Mouse (Mus musculus) gastrocnemius, adult 2 months (tissue): ENCODE data around the gene Prss32. TPM values are rescaled to one million over a fixed set of nuclear protein-coding genes. Genes with fewer than 3 reads are reported as not detected.
"Not testable (repeated sequence)": the region's sequence is repeated elsewhere in the genome, so short reads cannot be mapped to it uniquely, and the experiment has no call there.

ENCODE experiments used
- DNase-seq: peaks from one replicate; pipeline ENCODE4 v3.0.0; 2022
- H3K27ac ChIP-seq: fragments of 200-600 bp; 2 replicates; pipeline ENCODE4 v1.8.1; 2022; ENCODE audit warnings: mild to moderate bottlenecking
- H3K4me3 ChIP-seq: fragments of 200-600 bp; 2 replicates; pipeline ENCODE4 v1.8.1; 2022; ENCODE audit warnings: mild to moderate bottlenecking, moderate library complexity
- CTCF ChIP-seq: fragments of 200-600 bp; IDR thresholded peaks from 2 replicates; pipeline ENCODE4 v1.8.1; 2022; ENCODE audit warnings: antibody characterized with exemption, mild to moderate bottlenecking, moderate library complexity
- intact Hi-C: fragments of 180-260 bp; cut with DNase I; formaldehyde crosslinking; loops from one replicate; pipeline ENCODE4 v1.15.1; 2025
- microRNA-seq: library from miRNA; unstranded; fragments of <30 nt; microRNA quantifications from one replicate; pipeline ENCODE4 v1.2.0, GENCODE M21; 2021
- total RNA-seq, 2 experiments: library from RNA; stranded (reverse); gene quantifications; 2 replicates each; pipeline ENCODE4 v1.2.3; 2021

Prss32 gene
- total RNA-seq, 2 experiments from 2014 or later: not detected

- DNase-seq: peak; percentile 65
- intact Hi-C loops: loop anchor here (2.0 kb wide), 1 partner anchor 110 kb away; no protein-coding TSS in a partner anchor
- TF ChIP-seq CTCF: peak; percentile 88
- Histone ChIP-seq H3K4me3 (no peak overlapping the region), H3K27ac (no peak overlapping the region)
Measured at GRCm38 (mm10) chr17:23850853-23851749, 7.4 kb downstream of the Prss32 start.

DNA sequence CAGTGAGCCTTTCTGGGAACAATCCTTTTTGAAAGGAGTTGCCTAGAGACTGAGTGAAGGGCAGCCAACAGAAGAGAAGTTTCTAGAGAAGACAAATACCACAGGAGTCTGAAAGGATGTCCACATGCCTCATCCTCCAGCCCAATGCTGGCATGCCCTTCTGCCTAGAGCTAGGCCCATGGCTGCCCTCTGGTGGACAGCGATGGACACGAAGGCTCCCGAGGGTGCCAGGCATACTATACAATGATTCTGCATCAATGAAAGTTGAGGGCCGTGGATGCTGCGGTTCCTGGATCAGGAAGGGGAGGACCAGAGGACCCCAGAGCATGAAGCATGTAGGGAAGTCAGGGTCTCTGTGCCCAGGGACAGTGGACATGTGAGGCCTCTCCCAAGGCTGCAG, 9.6 kb downstream of the Prss32 start:
- Histone ChIP-seq H3K27ac (no peak overlapping the region), H3K4me3 (no peak overlapping the region)
- DNase-seq: peak; percentile 62
- peak; percentile 57 for TF ChIP-seq CTCF
- intact Hi-C loops: no loop called here

DNA sequence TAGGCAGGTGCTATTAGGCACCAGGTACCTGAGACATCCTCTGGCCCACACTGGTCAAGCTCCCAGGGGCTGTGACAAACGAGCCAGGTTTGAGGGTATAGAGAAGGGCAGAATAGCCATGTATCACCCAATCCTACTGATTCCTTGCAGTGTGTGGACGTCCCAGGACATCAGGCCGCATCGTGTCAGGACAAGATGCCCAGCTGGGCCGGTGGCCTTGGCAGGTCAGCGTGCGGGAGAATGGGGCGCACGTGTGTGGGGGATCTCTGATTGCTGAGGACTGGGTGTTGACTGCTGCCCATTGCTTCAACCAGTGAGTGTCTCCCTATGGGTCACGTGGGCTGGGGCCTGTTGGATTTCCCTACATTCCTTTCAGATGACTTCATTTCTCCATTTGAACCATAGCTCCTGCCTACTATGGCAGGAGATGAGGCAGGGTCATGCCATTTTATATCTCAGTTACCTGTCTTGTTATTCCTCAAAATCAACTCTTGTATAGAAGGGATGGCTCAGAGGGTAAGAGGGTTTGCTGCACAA, 10.6 kb downstream of the Prss32 start:
- no peak for TF ChIP-seq CTCF
- intact Hi-C loops: no loop called here
- DNase-seq: no peak
- H3K27ac ChIP-seq: no peak overlapping the region
- no peak overlapping the region for H3K4me3 ChIP-seq

DNA sequence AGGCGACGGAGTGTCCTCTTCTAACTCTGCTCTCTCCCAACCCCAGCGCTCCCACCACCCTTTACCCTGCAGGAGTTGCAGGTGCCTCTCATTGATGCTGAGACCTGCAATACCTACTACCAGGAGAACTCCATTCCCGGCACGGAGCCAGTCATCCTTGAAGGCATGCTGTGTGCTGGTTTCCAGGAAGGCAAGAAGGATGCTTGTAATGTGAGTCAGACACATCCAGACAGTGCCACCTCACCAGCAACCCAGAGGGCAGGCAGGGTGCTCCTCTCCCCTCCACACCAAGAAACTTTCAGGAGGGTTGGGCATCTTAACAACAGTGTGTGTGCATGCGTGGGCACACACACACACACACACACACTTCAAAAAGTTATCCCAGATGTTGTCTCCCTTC, 13.5 kb downstream of the Prss32 start:
- TF ChIP-seq CTCF: no peak

GRCm38 (mm10) chr17:23857913-23858312, 14.3 kb downstream of the Prss32 start:
- no peak for TF ChIP-seq CTCF
- Histone ChIP-seq H3K4me3 (no peak overlapping the region), H3K27ac (no peak overlapping the region)
- intact Hi-C loops: no loop called here
- peak; percentile 8 for DNase-seq

More for the DNA sequence above, 13.5 kb downstream of the Prss32 start:
- intact Hi-C loops: no loop called here
- Histone ChIP-seq H3K27ac (no peak overlapping the region), H3K4me3 (no peak overlapping the region)
- peak; percentile 10 for DNase-seq

GRCm38 (mm10) chr17:23862926-23863325, 19.3 kb downstream of the Prss32 start:
- no peak overlapping the region for H3K4me3 ChIP-seq
- no peak overlapping the region for H3K27ac ChIP-seq
- intact Hi-C loops: no loop called here
- no peak for TF ChIP-seq CTCF
- peak; percentile 26 for DNase-seq

- intact Hi-C loops: no loop called here
- no peak within 1 kb of the TSS for H3K4me3 ChIP-seq
- no peak for TF ChIP-seq CTCF
- no peak for DNase-seq
- no peak within 1 kb of the TSS for H3K27ac ChIP-seq
Measured at GRCm38 (mm10) chr17:23867756-23868155, 24.1 kb downstream of the Prss32 start, which contains the start of gene Prss21. Gene Prss21 (plus strand): TSS chr17:23868056.

DNA sequence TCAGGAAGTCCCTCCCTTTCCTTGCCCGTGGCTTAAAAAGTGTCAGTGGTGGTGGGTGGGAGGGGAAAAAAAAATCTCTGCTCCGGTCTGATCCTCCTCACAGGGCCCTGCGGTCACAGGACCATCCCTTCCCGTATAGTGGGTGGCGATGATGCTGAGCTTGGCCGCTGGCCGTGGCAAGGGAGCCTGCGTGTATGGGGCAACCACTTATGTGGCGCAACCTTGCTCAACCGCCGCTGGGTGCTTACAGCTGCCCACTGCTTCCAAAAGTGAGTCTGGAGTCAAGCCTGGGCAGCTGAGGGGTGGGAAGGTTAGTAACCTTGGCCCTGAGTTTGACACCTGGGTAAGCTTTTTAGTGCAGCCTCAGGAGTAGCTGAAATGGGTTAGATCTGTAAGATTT, 24.9 kb downstream of the Prss32 start:
- intact Hi-C loops: no loop called here
- no peak overlapping the region for H3K27ac ChIP-seq
- peak; percentile 27 for DNase-seq
- TF ChIP-seq CTCF: no peak
- H3K4me3 ChIP-seq: no peak overlapping the region

- peak; percentile 55 for DNase-seq
- Histone ChIP-seq H3K27ac (no peak overlapping the region), H3K4me3 (no peak overlapping the region)
- intact Hi-C loops: loop anchor here (1.0 to 5.0 kb wide), 2 partner anchors 48 to 86 kb away; no protein-coding TSS in a partner anchor
- peak; percentile 78 for TF ChIP-seq CTCF
Measured at GRCm38 (mm10) chr17:23873884-23874856, 30.5 kb downstream of the Prss32 start.

DNA sequence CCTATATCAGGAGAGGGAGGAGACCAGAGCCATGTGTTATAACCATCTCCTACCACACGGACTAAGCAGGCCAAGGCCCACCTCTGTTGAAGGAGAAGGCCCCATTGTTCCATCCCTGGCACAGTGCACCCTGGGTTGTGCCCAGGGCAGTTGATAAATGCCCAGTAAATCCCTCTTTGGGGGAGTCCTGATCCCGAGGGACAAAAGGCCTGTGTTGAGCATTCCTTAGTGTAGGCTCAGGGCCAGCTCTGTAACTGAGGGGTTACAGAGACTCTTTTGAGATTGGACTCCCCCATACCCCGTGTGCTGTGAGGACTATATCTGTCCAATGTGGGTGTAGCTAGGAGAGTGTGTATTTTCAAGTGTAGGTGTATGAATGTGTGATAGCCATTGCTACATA, 33.1 kb downstream of the Prss32 start:
- no peak for TF ChIP-seq CTCF
- H3K27ac ChIP-seq: no peak overlapping the region
- intact Hi-C loops: no loop called here
- H3K4me3 ChIP-seq: no peak overlapping the region
- no peak for DNase-seq

DNA sequence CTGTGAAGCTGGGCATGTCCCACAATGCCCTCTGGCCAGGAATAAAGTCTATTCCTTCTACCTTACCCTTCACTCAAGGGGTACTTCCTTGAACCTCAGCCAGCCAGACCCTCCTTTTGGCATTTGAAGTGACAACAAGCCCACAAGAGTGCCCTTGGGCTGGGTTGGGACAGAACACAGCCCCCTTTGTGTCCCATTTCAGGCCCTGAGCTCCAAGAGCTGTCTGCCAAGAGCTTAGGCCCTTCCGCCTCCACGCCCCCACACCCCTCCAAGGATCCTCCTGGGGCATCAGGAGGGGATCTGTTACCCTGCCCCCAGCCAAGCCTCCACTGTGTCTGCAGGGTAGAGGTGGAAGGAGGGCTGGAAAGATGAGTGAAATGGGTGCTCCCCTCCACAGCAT, 33.5 kb downstream of the Prss32 start:
- Histone ChIP-seq H3K4me3 (no peak overlapping the region), H3K27ac (no peak overlapping the region)
- TF ChIP-seq CTCF: no peak
- intact Hi-C loops: no loop called here
- no peak for DNase-seq

- DNase-seq, H3K4me3 ChIP-seq, intact Hi-C loops, H3K27ac ChIP-seq: not testable (repeated sequence)
Measured at GRCm38 (mm10) chr17:23880576-23880975, 36.9 kb downstream of the Prss32 start, which contains the start of the genes Dcpp1 and Dcpp2. Gene Dcpp1 (plus strand): TSS chr17:23880876. Gene Dcpp2 (plus strand): TSS chr17:23880880.

Small RNA genes lying within 50 kb of the gene (microRNA-seq; reads per million reads assigned to microRNA genes)
- not detected for gene Mir5125

Other genes starting within 250 kb of the Prss32 start
- 1 to 10 TPM; 1.5 to 2.1 TPM for gene Zfp13, start 244.4 kb upstream of the Prss32 start, total RNA-seq
- not detected for gene Zscan10, start 243.0 kb upstream of the Prss32 start, total RNA-seq
- under 1 TPM in 1 of 2 experiments, not detected in 1; 0.06 TPM for gene Mmp25, start 198.6 kb upstream of the Prss32 start, total RNA-seq
- not detected for gene Bicdl2, start 183.3 kb upstream of the Prss32 start, total RNA-seq
- gene Hcfc1r1, start 170.3 kb upstream of the Prss32 start, total RNA-seq: 100 to 1,000 TPM; 112 to 137 TPM
- gene Thoc6, start 170.0 kb upstream of the Prss32 start, total RNA-seq: 1 to 10 TPM; 6.3 to 8.8 TPM
- 10 to 100 TPM; 19.5 to 27.5 TPM for gene Tnfrsf12a, start 166.4 kb upstream of the Prss32 start, total RNA-seq
- gene Cldn6, start 164.6 kb upstream of the Prss32 start, total RNA-seq: not detected
- gene Cldn9, start 159.8 kb upstream of the Prss32 start, total RNA-seq: under 1 TPM; 0.15 to 0.17 TPM
- gene 1520401A03Rik, start 121.1 kb upstream of the Prss32 start, total RNA-seq: not detected
- under 1 TPM; 0.53 to 0.64 TPM for gene Pkmyt1, start 117.5 kb upstream of the Prss32 start, total RNA-seq
- gene Paqr4, start 103.0 kb upstream of the Prss32 start, total RNA-seq: 1 to 10 TPM; 2.7 to 4.0 TPM
- gene Kremen2, start 98.0 kb upstream of the Prss32 start, total RNA-seq: not detected
- gene Flywch1, start 72.3 kb upstream of the Prss32 start, total RNA-seq: 10 to 100 TPM; 43.3 to 50.4 TPM
- gene Flywch2, start 57.8 kb upstream of the Prss32 start, total RNA-seq: under 1 TPM; 0.47 to 0.51 TPM
- 100 to 1,000 TPM; 178 to 227 TPM for gene Srrm2, start 53.3 kb upstream of the Prss32 start, total RNA-seq
- 100 to 1,000 TPM; 296 to 351 TPM for gene Elob, start 14.7 kb upstream of the Prss32 start, total RNA-seq
- not detected for gene Prss33, start 7.8 kb upstream of the Prss32 start, total RNA-seq
- not detected for gene Prss41, start 317 bp downstream of the Prss32 start, total RNA-seq
- gene Prss21, start 24.2 kb downstream of the Prss32 start, total RNA-seq: not detected
- gene Dcpp1, start 37.0 kb downstream of the Prss32 start, total RNA-seq: not detected
- not detected for gene Dcpp2, start 37.0 kb downstream of the Prss32 start, total RNA-seq
- gene Dcpp3, start 73.6 kb downstream of the Prss32 start, total RNA-seq: not detected
- gene Sbp, start 97.8 kb downstream of the Prss32 start, total RNA-seq: not detected
- not detected for gene Sbpl, start 111.4 kb downstream of the Prss32 start, total RNA-seq
- not detected for gene Prss30, start 136.7 kb downstream of the Prss32 start, total RNA-seq
- not detected for gene Prss22, start 154.2 kb downstream of the Prss32 start, total RNA-seq
- gene Prss27, start 194.3 kb downstream of the Prss32 start, total RNA-seq: not detected
- 10 to 100 TPM in 1 of 2 experiments, 1 to 10 TPM in 1; 6.9 to 10.4 TPM for gene Kctd5, start 229.6 kb downstream of the Prss32 start, total RNA-seq